Mouse (Mus musculus): ENCODE measurements around the gene Dgki. TPM values are rescaled to one million over a fixed set of nuclear protein-coding genes. Genes with fewer than 3 reads are reported as not detected.

The Dgki gene
- polyA plus RNA-seq (2015; fragmentation: Nextera tagmentation; extraction: Ambion mirVana) = 0.84 and 1.1 TPM in 2 replicates

DNA sequence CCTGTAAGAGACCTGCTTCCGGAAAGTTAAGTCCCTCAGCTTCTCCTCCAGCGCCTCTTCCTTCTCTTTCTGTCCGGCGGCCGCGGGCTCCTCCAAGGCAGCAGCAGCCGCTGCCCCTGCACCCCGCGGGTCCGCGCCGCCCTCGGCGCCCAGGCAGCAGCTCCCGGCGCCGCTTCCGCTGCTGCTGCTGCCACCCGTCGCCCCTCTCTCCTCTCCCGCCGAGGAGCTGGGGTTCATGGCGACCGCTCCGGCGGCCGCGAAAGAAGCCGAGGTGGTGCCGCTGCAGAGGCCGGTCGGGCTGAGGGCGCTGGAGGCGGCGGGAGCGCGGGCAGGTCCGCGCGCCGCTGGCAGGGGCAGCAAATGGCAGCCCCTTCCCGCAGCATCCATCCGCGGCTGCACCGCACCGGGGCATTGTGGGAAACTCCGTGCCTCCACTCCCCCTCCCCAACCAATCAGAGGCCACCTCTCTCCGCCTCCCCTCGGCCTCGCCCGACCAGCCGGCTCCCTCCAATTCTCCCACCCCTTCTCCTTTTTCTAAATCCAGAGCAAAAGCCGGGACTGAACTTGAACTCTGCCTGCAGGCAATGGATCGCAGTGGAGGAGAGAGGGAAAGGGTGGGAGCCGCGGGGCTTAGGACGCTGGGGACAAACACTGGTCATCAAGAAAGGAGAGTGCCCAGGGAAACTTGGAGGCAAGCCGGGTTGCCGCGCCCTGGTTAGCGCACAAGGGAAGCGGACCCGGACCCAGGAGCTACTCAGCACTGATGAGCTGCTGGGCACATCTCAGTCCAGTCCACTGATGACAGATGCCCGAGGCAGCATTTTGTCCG lies at the start of gene Dgki:
Dgki (minus strand) TSS at position 623 of the 829 bp plus-strand sequence.
- peaks cover 15% of the 10 kb centered on the region for H3K4me1 ChIP-seq
- 0 out of 2 replicates have a peak, but pooled peaks have one; percentile 48 for ATAC-seq (ENCODE audit: insufficient number of reproducible peaks, insufficient read depth, low FRiP score, low TSS enrichment, low read depth)
- WGBS = under 1% methylated on average over 65 of the region's 65 CpGs
- peaks cover 58% of the 10 kb centered on the region for H3K27me3 ChIP-seq
- H3K4me3 ChIP-seq = peak within 1 kb of the TSS; percentile 63
- peak within 1 kb of the TSS; percentile 98 for H3K4me2 ChIP-seq
- no peaks in the 10 kb centered on the region for H3K36me3 ChIP-seq
- no peaks in the 10 kb centered on the region for H3K9me3 ChIP-seq
- no peak within 1 kb of the TSS for H3K27ac ChIP-seq
- H3K9ac ChIP-seq = peak within 1 kb of the TSS; percentile 66

DNA sequence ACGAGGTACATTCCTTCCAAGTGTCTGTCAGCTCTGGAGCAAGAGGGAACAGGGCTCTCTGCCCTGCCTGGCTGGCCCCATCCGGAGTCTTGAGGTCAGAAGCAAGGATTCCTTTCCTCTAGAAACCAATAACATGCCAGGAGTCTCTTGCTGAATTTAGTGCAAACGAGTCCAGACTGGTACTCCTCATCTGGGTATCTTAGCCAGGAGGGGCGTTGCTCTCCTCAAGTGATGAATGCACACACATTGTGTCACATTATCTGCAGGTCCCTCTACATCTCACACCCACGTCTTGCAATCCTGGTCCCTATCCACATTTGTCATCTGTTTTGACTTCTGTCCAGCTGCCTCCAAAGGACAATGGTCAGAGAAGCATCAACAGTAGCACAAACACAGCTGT lies 47.6 kb upstream of the Dgki start:
- Histone ChIP-seq H3K9ac (no peak overlapping the region), H3K9me3 (no peaks in the 10 kb centered on the region), H3K36me3 (peaks cover 55% of the 10 kb centered on the region), H3K4me2 (no peak overlapping the region), H3K4me1 (peaks cover 5% of the 10 kb centered on the region; the same call in 1 of the 2 replicates), H3K27ac (no peak overlapping the region; the same call in 1 of the 2 replicates), H3K4me3 (no peak overlapping the region), H3K27me3 (no peaks in the 10 kb centered on the region)
- WGBS = 60% methylated on average over 5 of the region's 5 CpGs
- ATAC-seq (ENCODE audit: insufficient number of reproducible peaks, insufficient read depth, low FRiP score, low TSS enrichment, low read depth) = no peak

DNA sequence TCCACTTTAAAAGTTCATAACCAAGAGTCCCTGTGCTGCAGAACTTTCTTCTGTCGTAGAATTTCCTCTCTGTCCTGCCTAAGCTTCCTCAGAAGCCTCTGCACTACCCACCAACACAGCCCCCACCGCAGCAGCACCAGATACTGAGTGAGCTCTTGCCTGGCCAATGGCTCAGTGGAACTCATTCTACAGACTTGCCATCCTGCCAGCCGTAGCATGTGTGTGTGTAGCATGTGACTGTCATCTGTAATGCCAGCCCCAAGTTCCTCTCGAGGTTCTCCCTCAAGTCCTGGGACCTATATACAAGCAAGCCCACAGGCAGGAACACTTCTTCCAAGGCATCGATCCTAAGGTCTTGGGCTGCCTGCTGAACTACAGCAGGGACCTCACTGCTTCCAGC lies 38.1 kb upstream of the Dgki start:
- H3K9me3 ChIP-seq = no peaks in the 10 kb centered on the region

DNA sequence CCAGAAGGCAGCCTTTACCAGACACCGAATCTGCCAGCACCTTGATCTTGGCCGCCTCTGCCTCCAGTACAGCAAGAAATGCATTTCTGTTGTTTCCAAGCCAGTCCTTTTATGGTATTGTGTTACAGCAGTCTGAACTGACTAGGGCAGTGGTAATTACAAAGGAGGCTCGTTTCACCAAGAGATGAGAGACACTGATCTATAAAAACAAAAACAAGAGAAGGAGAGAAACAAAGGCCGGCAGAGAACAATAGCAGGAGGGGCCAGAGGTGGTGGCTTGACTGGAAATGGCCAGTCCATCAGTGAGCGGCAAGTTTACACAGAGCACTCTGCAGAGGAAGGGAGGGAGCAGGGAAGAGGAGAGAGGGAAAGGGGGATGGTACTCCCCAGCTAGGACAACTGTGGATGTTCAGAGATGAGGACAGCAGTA lies 36.9 kb upstream of the Dgki start:
- Histone ChIP-seq H3K36me3 (peaks cover 72% of the 10 kb centered on the region), H3K4me2 (peak overlapping the region; percentile 7; the same call in 1 of the 2 replicates), H3K27ac (peak overlapping the region; percentile 74), H3K9ac (no peak overlapping the region), H3K27me3 (no peaks in the 10 kb centered on the region), H3K9me3 (no peaks in the 10 kb centered on the region), H3K4me1 (peaks cover 23% of the 10 kb centered on the region), H3K4me3 (no peak overlapping the region)
- 10% methylated on average over 5 of the region's 5 CpGs for WGBS
- no peak for ATAC-seq (ENCODE audit: insufficient number of reproducible peaks, insufficient read depth, low FRiP score, low TSS enrichment, low read depth)

More for the DNA sequence above, 38.1 kb upstream of the Dgki start:
- ATAC-seq (ENCODE audit: insufficient number of reproducible peaks, insufficient read depth, low FRiP score, low TSS enrichment, low read depth) = no peak
- Histone ChIP-seq H3K36me3 (peaks cover 61% of the 10 kb centered on the region), H3K4me1 (peaks cover 23% of the 10 kb centered on the region), H3K4me3 (no peak overlapping the region), H3K27me3 (no peaks in the 10 kb centered on the region), H3K27ac (peak overlapping the region; percentile 74), H3K9ac (no peak overlapping the region), H3K4me2 (no peak overlapping the region)
- 80% methylated on average over 5 of the region's 5 CpGs for WGBS

DNA sequence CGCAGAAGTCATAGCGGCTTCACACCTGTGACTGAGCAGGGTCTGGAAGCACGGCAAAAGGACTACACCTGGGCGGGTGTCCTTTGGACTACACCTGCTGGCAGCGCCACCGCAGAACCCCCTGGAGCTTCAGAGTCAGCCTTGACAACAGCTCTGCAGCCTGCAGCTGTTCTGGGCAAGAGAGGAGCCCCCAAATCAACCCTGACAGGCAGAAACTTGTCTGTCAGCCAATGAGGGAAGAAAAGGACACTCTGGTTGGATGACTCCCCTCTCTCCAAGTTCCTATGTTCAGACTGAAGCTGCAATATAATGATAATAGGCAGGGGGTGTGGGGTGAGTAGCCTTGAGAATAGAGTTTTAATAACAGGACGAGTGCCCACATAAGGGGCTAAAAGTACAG lies 36.4 kb upstream of the Dgki start:
- H3K27me3 ChIP-seq = no peaks in the 10 kb centered on the region
- H3K36me3 ChIP-seq = peaks cover 77% of the 10 kb centered on the region
- 63% methylated on average over 7 of the region's 7 CpGs for WGBS
- no peaks in the 10 kb centered on the region for H3K9me3 ChIP-seq
- no peak overlapping the region for H3K4me2 ChIP-seq
- H3K4me1 ChIP-seq = peaks cover 24% of the 10 kb centered on the region
- peak overlapping the region; percentile 74 for H3K27ac ChIP-seq
- no peak for ATAC-seq (ENCODE audit: insufficient number of reproducible peaks, insufficient read depth, low FRiP score, low TSS enrichment, low read depth)
- H3K9ac ChIP-seq = no peak overlapping the region
- H3K4me3 ChIP-seq = no peak overlapping the region

DNA sequence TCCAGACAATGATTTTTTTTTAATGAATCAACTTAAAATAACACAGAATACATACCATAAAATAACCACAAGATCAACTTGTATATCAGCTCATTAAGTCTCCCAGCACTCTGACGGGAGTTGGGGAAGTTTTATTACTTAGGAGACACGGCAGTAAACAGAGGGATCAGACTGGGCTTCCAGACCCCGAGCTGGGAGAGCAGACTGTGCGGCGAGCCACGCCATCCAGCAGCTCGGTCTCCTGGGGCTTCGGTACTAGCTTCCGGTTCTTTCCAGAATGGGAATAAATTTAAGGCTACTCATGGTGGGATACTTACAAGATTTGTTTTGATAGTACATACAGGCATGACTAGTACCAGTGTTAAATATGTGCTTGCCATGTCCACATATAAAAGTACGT lies 32.9 kb upstream of the Dgki start:
- Histone ChIP-seq H3K9ac (no peak overlapping the region), H3K36me3 (peaks cover 70% of the 10 kb centered on the region), H3K4me3 (no peak overlapping the region), H3K4me1 (peaks cover 33% of the 10 kb centered on the region), H3K9me3 (no peaks in the 10 kb centered on the region), H3K27ac (no peak overlapping the region), H3K4me2 (no peak overlapping the region), H3K27me3 (no peaks in the 10 kb centered on the region)
- WGBS = 75% methylated on average over 10 of the region's 10 CpGs
- no peak for ATAC-seq (ENCODE audit: insufficient number of reproducible peaks, insufficient read depth, low FRiP score, low TSS enrichment, low read depth)

DNA sequence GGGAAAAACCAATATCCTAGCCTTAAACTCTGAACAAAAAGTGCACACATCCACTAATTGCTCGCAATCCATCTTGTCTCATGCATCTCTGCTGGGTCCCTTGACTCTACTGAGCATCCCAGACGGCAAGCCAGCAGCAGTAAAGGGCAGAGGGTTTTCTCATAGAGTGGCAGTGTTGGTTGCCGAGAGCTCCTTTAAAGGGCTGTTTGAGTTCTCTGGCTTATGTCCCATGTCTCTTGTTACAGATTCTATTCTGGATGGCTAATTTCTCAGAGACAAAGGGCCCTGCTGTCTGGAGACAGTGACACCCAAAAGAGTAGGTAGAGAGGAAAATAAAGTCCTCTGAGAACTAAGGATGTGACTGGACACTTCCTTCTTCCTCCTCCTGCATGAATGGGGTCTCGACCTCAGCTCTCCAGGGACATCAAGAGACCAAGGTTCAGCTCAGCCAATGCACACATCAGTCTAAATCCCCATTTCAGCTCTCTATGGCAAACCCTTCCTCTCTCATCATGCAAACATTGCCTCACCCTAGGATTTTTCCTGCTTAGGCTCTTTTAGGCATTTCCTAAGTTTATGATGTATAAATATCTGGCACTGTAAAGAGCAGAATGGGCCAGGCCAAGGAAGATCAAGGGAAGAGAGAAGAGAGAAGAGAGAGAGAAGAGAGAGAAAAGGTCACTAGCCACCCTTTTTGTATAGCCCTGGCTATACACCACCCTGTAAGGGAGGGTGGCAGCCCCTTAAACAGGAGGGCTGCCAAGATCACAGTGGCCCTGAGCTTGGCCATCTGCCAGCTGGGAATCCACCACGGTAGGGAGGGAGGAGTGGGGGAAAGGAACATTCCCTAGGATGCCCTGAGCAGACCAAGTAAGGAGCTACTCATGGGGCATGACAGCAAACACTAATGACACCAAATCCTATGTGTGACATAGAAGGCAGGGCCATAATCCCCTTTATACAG lies 30.2 kb upstream of the Dgki start:
- Histone ChIP-seq H3K4me3 (no peak overlapping the region), H3K4me1 (peaks cover 33% of the 10 kb centered on the region)

DNA sequence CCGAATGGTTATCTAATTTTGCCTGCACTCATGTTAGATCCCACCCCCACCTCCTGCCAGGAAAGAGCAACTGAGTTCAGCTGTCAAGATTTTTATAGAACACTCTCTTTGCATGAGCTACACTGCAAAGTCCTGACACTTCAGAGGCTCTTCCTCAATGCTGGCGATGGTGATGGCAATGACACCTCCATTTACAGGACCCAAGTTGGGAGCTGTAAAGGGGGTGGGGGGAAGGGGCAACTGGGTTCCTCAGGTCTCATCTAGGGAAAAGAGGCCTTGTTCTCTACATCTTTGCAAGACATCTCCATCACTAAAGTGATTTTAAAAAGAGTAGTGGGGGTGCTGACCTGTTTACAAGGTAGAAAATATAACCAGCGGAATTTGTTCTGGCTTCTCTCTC lies 29.4 kb upstream of the Dgki start:
- ATAC-seq (ENCODE audit: insufficient number of reproducible peaks, insufficient read depth, low FRiP score, low TSS enrichment, low read depth) = no peak
- H3K9ac ChIP-seq = no peak overlapping the region
- H3K9me3 ChIP-seq = no peaks in the 10 kb centered on the region
- WGBS = 85% methylated on average over 3 of the region's 3 CpGs
- peaks cover 46% of the 10 kb centered on the region for H3K36me3 ChIP-seq
- H3K27me3 ChIP-seq = no peaks in the 10 kb centered on the region
- no peak overlapping the region for H3K4me2 ChIP-seq
- H3K4me3 ChIP-seq = no peak overlapping the region
- no peak overlapping the region for H3K27ac ChIP-seq
- H3K4me1 ChIP-seq = peaks cover 40% of the 10 kb centered on the region

More for the DNA sequence above, 30.2 kb upstream of the Dgki start:
- H3K36me3 ChIP-seq = peaks cover 54% of the 10 kb centered on the region
- no peak overlapping the region for H3K9ac ChIP-seq
- ATAC-seq (ENCODE audit: insufficient number of reproducible peaks, insufficient read depth, low FRiP score, low TSS enrichment, low read depth) = no peak
- WGBS = 49% methylated on average over 5 of the region's 5 CpGs
- no peak overlapping the region; the same call in 1 of the 2 replicates for H3K27ac ChIP-seq
- no peaks in the 10 kb centered on the region for H3K9me3 ChIP-seq
- H3K4me2 ChIP-seq = no peak overlapping the region
- H3K27me3 ChIP-seq = no peaks in the 10 kb centered on the region

DNA sequence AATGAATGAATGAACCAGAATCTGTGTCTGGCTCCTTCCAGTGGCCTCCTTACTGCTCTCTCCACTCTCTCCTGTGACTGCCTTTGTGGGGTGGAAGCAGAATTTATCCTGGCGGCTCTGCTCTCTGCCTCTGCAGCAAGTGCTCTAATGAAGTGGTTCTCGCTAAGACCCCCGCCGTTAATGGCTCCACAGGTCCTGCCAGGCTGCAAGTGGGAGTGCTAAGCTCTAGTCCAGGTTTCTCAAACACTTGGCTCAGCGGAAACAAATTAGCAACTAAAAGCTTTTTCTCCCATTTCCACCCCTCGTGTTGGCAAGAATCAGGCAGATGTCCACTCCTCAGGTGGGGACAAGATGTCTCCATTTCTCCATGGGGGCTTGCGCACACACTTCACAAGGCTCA lies 28.7 kb upstream of the Dgki start:
- Histone ChIP-seq H3K27ac (0 out of 2 replicates have a peak overlapping the region, but pooled peaks have one; percentile 78), H3K36me3 (peaks cover 39% of the 10 kb centered on the region), H3K4me1 (peaks cover 40% of the 10 kb centered on the region), H3K9me3 (no peaks in the 10 kb centered on the region), H3K4me3 (no peak overlapping the region), H3K4me2 (no peak overlapping the region), H3K27me3 (no peaks in the 10 kb centered on the region), H3K9ac (no peak overlapping the region)
- WGBS = 49% methylated on average over 7 of the region's 7 CpGs
- ATAC-seq (ENCODE audit: insufficient number of reproducible peaks, insufficient read depth, low FRiP score, low TSS enrichment, low read depth) = no peak

DNA sequence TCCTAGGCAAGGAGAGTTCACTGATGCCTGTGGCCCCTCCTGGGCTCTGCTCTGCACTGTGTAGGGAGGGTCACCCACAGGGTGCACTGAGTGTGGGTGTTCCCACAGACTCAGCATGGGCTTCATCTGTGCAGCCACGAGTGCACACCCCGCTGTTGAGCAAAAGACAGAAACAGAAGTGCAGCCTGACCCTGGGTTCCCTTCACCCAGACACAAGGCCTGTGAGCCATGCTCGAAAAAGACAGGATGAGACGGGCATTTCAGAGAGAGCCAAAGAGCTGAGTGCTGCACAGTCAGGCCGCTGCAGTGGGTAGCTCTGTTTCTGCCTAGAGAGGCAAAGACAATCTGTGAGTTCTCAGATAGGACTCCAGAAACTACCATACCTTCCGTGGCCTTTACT lies 27.5 kb upstream of the Dgki start:
- ATAC-seq (ENCODE audit: insufficient number of reproducible peaks, insufficient read depth, low FRiP score, low TSS enrichment, low read depth) = no peak
- H3K4me1 ChIP-seq = peaks cover 40% of the 10 kb centered on the region
- peak overlapping the region; percentile 78 for H3K27ac ChIP-seq
- WGBS = 61% methylated on average over 6 of the region's 6 CpGs
- no peaks in the 10 kb centered on the region for H3K27me3 ChIP-seq
- H3K36me3 ChIP-seq = peaks cover 29% of the 10 kb centered on the region
- H3K9ac ChIP-seq = 0 out of 2 replicates have a peak overlapping the region, but pooled peaks have one; percentile 44
- H3K4me3 ChIP-seq = no peak overlapping the region
- H3K9me3 ChIP-seq = no peaks in the 10 kb centered on the region
- no peak overlapping the region for H3K4me2 ChIP-seq

DNA sequence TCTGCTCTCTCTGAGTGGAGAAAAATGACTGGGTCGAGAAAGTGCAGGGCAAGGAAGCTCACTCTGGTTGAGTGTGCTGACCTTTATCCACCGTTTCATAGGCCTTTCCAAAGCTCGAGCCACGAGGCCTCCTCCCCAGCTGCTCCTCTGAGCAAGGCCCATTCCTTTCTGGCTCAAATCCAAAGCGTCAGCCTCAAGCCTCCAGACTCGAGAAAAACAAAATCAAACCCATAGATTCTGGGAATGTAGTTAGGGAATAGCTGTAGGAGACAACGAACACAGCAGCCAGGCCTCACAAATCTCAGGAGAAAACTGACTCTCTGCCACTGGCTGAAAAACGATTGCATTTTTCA lies 26.6 kb upstream of the Dgki start:
- Histone ChIP-seq H3K4me1 (peaks cover 40% of the 10 kb centered on the region), H3K9ac (no peak overlapping the region), H3K9me3 (no peaks in the 10 kb centered on the region), H3K27me3 (no peaks in the 10 kb centered on the region), H3K4me2 (no peak overlapping the region), H3K4me3 (no peak overlapping the region), H3K27ac (peak overlapping the region; percentile 73), H3K36me3 (peaks cover 19% of the 10 kb centered on the region)
- no peak for ATAC-seq (ENCODE audit: insufficient number of reproducible peaks, insufficient read depth, low FRiP score, low TSS enrichment, low read depth)
- 26% methylated on average over 8 of the region's 8 CpGs for WGBS

Measured in embryonic facial prominence, embryonic 13.5 days (tissue).